Mouse (Mus musculus): Measurements from ENCODE around the gene E2f1.

Gene E2f1

DNA sequence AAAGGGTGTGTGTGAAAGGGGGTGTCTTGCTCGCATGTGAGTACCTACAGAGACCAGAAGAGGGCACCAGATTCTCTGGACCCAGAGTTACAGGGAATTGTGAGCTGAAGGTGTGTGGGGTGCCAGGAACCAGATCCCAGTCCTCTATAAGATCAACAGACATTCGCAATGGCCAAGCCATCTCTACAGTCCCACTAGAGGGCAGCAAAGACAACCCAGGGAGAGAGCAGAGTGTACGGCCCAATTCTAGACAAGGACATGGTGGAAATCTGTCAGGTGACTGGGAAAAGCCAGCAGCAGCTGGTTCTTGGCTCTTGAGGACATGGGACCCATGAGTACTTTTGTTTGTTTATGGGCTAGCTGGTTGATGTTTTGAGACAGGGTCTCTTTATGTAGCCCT is 23.3 kb upstream of the E2f1 start:
- Histone ChIP-seq H3K36me3 (ENCODE audit: control insufficient read depth, insufficient read depth, low read length, poor library complexity, severe bottlenecking) (no peaks in the 10 kb centered on the region; the same call in 1 of the 2 replicates), H3K27me3 (ENCODE audit: control insufficient read depth, insufficient read depth, low read length, poor library complexity, severe bottlenecking) (no peaks in the 10 kb centered on the region)
- peak; percentile 75 for DNase-seq (ENCODE audit: low read depth, low spot score)

GRCm38 (mm10) chr2:154591239-154591638 is 21.5 kb upstream of the E2f1 start:
- H3K27me3 ChIP-seq (ENCODE audit: control insufficient read depth, insufficient read depth, low read length, poor library complexity, severe bottlenecking) = no peaks in the 10 kb centered on the region
- DNase-seq (ENCODE audit: low read depth, low spot score) = no peak
- peaks cover 10% of the 10 kb centered on the region for H3K36me3 ChIP-seq (ENCODE audit: control insufficient read depth, insufficient read depth, low read length, poor library complexity, severe bottlenecking)

DNA sequence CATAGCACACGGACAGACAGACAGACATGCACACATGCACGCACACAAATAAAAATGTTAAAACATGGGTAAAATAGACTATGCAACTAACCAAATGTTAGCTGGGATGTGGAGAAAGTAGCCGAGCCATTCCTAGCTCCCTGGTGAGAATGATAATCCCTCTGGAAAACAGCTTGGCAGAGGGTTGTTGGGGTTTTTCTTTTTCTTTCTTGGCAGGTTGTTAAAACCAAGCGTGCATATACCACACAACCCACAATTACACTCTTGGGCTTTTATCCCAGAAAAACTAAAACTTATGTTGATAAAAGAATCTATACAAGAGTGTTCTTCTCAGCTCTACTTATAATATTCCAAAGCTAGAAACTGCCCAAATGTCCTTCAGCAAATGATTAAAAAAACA is 19.4 kb upstream of the E2f1 start:
- no peak for DNase-seq (ENCODE audit: low read depth, low spot score)
- Histone ChIP-seq H3K36me3 (ENCODE audit: control insufficient read depth, insufficient read depth, low read length, poor library complexity, severe bottlenecking) (peaks cover 10% of the 10 kb centered on the region), H3K27me3 (ENCODE audit: control insufficient read depth, insufficient read depth, low read length, poor library complexity, severe bottlenecking) (no peaks in the 10 kb centered on the region)

DNA sequence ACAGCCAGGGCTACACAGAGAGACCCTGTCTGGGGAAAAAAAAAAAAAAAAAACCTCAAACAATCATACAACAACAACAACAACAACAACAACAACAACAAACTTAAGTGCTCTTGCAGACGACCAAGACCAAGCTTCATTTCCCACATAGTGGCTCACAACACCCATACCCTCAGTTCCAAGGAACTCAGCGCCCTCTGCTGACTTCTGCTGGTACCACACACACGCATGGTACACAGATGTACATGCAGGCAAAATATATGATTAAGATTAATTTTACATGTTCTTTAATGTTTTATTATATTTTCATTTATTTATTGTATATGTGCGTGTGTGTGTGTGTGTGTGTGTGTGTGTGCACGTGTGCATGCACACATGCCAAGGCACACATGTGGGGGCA is 16.7 kb upstream of the E2f1 start:
- peak; percentile 47 for DNase-seq (ENCODE audit: low read depth, low spot score)
- H3K27me3 ChIP-seq (ENCODE audit: control insufficient read depth, insufficient read depth, low read length, poor library complexity, severe bottlenecking) = no peaks in the 10 kb centered on the region

GRCm38 (mm10) chr2:154584931-154585601 is 15.4 kb upstream of the E2f1 start:
- Histone ChIP-seq H3K36me3 (ENCODE audit: control insufficient read depth, insufficient read depth, low read length, poor library complexity, severe bottlenecking) (peaks cover 10% of the 10 kb centered on the region), H3K27me3 (ENCODE audit: control insufficient read depth, insufficient read depth, low read length, poor library complexity, severe bottlenecking) (no peaks in the 10 kb centered on the region)
- DNase-seq (ENCODE audit: low read depth, low spot score) = no peak

More for the DNA sequence above, 16.7 kb upstream of the E2f1 start:
- H3K36me3 ChIP-seq (ENCODE audit: control insufficient read depth, insufficient read depth, low read length, poor library complexity, severe bottlenecking) = peaks cover 10% of the 10 kb centered on the region

DNA sequence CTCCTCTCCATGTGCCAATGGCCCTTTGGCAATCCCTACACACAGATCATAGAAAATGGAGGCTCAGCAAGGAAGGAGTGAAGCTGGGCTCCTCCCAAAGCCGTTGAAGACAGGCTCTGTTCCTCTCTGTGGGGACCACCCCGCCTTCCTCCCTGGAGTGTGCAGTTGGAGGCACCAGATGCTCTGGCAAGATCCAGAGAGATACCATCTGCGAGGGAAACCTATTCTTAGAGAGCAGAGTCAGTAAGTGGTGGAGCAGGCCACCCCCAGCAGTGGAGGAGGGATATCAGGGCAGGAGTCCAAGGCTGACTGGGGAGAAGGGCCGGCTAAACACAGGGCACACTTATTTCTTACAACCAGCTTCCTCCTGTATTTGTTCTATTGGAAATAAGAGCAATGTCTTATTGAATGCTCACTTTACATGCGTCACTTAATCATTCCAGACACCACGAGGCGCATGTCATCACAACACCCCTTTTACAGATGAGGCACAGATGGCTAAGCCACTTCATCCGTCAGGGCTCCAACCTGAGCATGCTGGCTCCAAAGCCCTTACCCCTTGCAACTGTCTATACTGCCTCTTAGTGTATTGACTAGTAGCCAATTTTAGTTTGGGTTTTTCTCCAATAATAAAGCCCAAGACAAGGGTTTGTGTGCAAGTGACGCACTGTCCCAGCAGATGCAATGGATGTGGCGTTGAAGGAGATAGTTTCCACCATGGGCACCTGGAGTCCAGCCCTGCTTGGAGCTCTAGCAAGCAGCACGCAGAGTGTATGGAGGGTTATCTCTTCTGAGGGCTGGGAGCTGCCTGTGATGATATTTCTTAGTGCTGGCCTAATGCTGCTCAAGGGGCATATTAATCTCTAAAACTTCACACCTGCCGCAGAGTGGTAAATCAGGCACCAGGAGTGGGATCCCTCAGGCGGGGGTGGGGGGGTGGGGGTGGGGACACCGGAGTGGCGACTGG is 14.5 kb upstream of the E2f1 start:
- DNase-seq (ENCODE audit: low read depth, low spot score) = no peak
- Histone ChIP-seq H3K36me3 (ENCODE audit: control insufficient read depth, insufficient read depth, low read length, poor library complexity, severe bottlenecking) (peaks cover 10% of the 10 kb centered on the region), H3K27me3 (ENCODE audit: control insufficient read depth, insufficient read depth, low read length, poor library complexity, severe bottlenecking) (no peaks in the 10 kb centered on the region)

GRCm38 (mm10) chr2:154581421-154581820 is 11.7 kb upstream of the E2f1 start:
- no peak for DNase-seq (ENCODE audit: low read depth, low spot score)
- H3K36me3 ChIP-seq (ENCODE audit: control insufficient read depth, insufficient read depth, low read length, poor library complexity, severe bottlenecking) = 0 out of 2 replicates have a peak, but pooled peaks cover under 1% of the 10 kb centered on the region
- no peaks in the 10 kb centered on the region for H3K27me3 ChIP-seq (ENCODE audit: control insufficient read depth, insufficient read depth, low read length, poor library complexity, severe bottlenecking)

DNA sequence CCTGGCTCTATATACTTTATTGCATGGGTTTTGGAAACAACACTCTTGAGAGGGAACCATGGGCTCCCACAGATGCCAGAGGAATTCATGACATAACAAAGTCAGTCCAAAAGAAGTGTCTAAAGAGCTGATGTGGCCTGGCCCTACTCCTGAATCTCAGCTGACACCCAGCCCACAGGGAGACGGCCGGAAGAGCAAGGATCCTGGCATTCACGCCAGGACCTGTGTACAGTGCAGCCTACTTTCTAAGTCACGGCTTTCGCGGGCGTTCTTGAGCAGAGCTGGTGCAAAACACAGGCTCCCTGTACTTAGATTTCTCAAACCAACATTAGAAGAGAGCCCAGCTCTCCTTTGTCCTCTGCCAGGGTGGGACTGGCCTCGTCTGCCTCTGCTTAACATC is 10.9 kb upstream of the E2f1 start:
- Histone ChIP-seq H3K27me3 (ENCODE audit: control insufficient read depth, insufficient read depth, low read length, poor library complexity, severe bottlenecking) (no peaks in the 10 kb centered on the region), H3K36me3 (ENCODE audit: control insufficient read depth, insufficient read depth, low read length, poor library complexity, severe bottlenecking) (no peaks in the 10 kb centered on the region)
- no peak for DNase-seq (ENCODE audit: low read depth, low spot score)

DNA sequence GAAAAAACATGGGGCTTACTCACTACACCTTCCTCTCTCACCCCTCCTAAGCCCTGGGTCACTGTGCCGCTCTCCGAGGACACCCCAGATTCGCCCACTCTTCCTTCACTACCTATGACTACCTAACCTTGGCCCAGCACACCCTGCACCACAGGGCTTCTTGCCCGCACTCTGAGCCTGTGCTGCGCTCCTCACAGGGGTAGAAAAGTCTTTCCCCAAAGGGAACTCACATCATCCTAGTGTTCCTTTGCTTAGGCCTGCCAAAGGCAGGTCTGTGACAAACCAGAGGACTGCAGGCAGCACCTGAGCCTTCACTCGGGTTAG is 8.0 kb upstream of the E2f1 start:
- Histone ChIP-seq H3K36me3 (ENCODE audit: control insufficient read depth, insufficient read depth, low read length, poor library complexity, severe bottlenecking) (no peaks in the 10 kb centered on the region), H3K27me3 (ENCODE audit: control insufficient read depth, insufficient read depth, low read length, poor library complexity, severe bottlenecking) (no peaks in the 10 kb centered on the region)
- no peak for DNase-seq (ENCODE audit: low read depth, low spot score)

- DNase-seq (ENCODE audit: low read depth, low spot score) = no peak
- H3K36me3 ChIP-seq (ENCODE audit: control insufficient read depth, insufficient read depth, low read length, poor library complexity, severe bottlenecking) = no peaks in the 10 kb centered on the region
- H3K27me3 ChIP-seq (ENCODE audit: control insufficient read depth, insufficient read depth, low read length, poor library complexity, severe bottlenecking) = no peaks in the 10 kb centered on the region
These were observed 7.4 kb upstream of the E2f1 start for GRCm38 (mm10) chr2:154576876-154577743.

GRCm38 (mm10) chr2:154574271-154574670 is 4.6 kb upstream of the E2f1 start:
- DNase-seq (ENCODE audit: low read depth, low spot score) = peak; percentile 75
- H3K36me3 ChIP-seq (ENCODE audit: control insufficient read depth, insufficient read depth, low read length, poor library complexity, severe bottlenecking) = no peaks in the 10 kb centered on the region
- no peaks in the 10 kb centered on the region for H3K27me3 ChIP-seq (ENCODE audit: control insufficient read depth, insufficient read depth, low read length, poor library complexity, severe bottlenecking)

DNA sequence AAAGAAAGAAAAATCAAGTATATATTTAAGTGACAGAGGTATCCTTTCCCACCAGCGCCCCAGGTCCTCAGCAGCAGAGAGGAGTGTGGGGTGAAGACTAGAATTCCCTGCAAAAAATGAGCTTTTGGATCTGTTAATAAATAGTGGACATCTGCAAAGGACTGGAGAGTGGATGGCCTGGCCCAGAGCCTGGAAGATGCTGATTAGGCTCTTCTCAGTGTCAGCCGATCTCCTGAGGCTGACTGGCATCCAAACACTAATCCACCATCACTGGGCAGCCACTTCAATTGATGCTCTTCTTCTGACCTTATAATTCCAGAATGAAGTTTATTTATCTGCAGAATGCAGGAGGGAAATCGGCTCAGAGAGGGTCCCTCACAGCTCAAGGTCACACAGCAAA is 3.3 kb upstream of the E2f1 start:
- Histone ChIP-seq H3K36me3 (ENCODE audit: control insufficient read depth, insufficient read depth, low read length, poor library complexity, severe bottlenecking) (no peaks in the 10 kb centered on the region), H3K27me3 (ENCODE audit: control insufficient read depth, insufficient read depth, low read length, poor library complexity, severe bottlenecking) (no peaks in the 10 kb centered on the region)
- no peak for DNase-seq (ENCODE audit: low read depth, low spot score)

- DNase-seq (ENCODE audit: low read depth, low spot score) = no peak
- H3K27me3 ChIP-seq (ENCODE audit: control insufficient read depth, insufficient read depth, low read length, poor library complexity, severe bottlenecking) = no peaks in the 10 kb centered on the region
- H3K36me3 ChIP-seq (ENCODE audit: control insufficient read depth, insufficient read depth, low read length, poor library complexity, severe bottlenecking) = no peaks in the 10 kb centered on the region
These were observed 2.3 kb upstream of the E2f1 start for GRCm38 (mm10) chr2:154571976-154572375.

- no peaks in the 10 kb centered on the region for H3K27me3 ChIP-seq (ENCODE audit: control insufficient read depth, insufficient read depth, low read length, poor library complexity, severe bottlenecking)
- no peak for DNase-seq (ENCODE audit: low read depth, low spot score)
- H3K36me3 ChIP-seq (ENCODE audit: control insufficient read depth, insufficient read depth, low read length, poor library complexity, severe bottlenecking) = no peaks in the 10 kb centered on the region
These were observed 1.6 kb upstream of the E2f1 start for GRCm38 (mm10) chr2:154571266-154571665.

DNA sequence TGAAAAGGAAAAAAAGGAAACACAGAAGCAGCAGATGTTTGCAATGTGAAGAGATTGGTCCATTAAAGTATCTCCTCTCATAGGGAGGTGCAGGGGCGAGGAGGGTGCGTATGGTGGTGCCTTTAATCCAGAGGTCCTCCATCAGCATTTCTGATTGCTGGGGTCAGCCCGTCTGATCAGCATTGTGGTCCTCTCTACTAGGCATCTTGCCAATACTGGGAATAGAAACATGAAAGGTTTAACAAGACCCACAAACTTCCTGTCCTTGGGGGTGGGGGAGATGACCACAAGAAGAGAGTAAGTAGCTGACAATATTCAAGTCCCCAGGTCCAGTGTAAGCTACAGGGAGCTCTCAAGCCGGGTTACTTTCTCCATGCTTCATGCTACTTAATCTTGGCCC is 974 bp upstream of the E2f1 start:
- Histone ChIP-seq H3K27me3 (ENCODE audit: control insufficient read depth, insufficient read depth, low read length, poor library complexity, severe bottlenecking) (no peaks in the 10 kb centered on the region), H3K36me3 (ENCODE audit: control insufficient read depth, insufficient read depth, low read length, poor library complexity, severe bottlenecking) (no peaks in the 10 kb centered on the region)
- DNase-seq (ENCODE audit: low read depth, low spot score) = no peak
